Mouse (Mus musculus) midbrain, embryonic 16.5 days (tissue): ENCODE results near the gene Krtcap2. TPM values are rescaled to one million over a fixed set of nuclear protein-coding genes. Genes with fewer than 3 reads are reported as not detected.

Experiments
- ATAC-seq: fragments of 200-750 bp; cut with Nextera tagmentation; 2 replicates; pipeline ENCODE4 v1.8.0; 2017; ENCODE audit warnings: moderate TSS enrichment
- H3K27ac ChIP-seq: fragments of 300-500 bp; sonication (generic); 2 replicates; pipeline ENCODE4 v1.5.1; 2014; ENCODE audit warnings: mild to moderate bottlenecking, low read length, mixed read lengths
- H3K27me3 ChIP-seq: fragments of 300-500 bp; sonication (generic); 2 replicates; pipeline ENCODE4 v1.6.1; 2014; ENCODE audit warnings: low read depth, low read length, mixed read lengths; ENCODE audit not compliant: control insufficient read depth, insufficient read depth
- H3K36me3 ChIP-seq: fragments of 300-500 bp; sonication (generic); 2 replicates; pipeline ENCODE4 v1.6.1; 2014; ENCODE audit warnings: mild to moderate bottlenecking, low read length, moderate library complexity, mixed read lengths; ENCODE audit not compliant: control insufficient read depth, insufficient read depth
- H3K4me1 ChIP-seq: fragments of 300-500 bp; sonication (generic); 2 replicates; pipeline ENCODE4 v1.6.1; 2014; ENCODE audit warnings: mild to moderate bottlenecking, low read length, mixed read lengths; ENCODE audit not compliant: control insufficient read depth, insufficient read depth
- H3K4me2 ChIP-seq: fragments of 300-500 bp; sonication (generic); 2 replicates; pipeline ENCODE4 v1.6.1; 2014; ENCODE audit warnings: mild to moderate bottlenecking, low read length, mixed read lengths
- H3K4me3 ChIP-seq: fragments of 300-500 bp; sonication (generic); 2 replicates; pipeline ENCODE4 v1.5.1; 2014; ENCODE audit warnings: low read depth, mild to moderate bottlenecking, low read length, moderate library complexity, mixed read lengths
- H3K9ac ChIP-seq: fragments of 300-500 bp; sonication (generic); 2 replicates; pipeline ENCODE4 v1.6.1; 2014; ENCODE audit warnings: low read depth, low read length, mixed read lengths
- H3K9me3 ChIP-seq: fragments of 300-500 bp; sonication (generic); replicated peaks from 2 replicates; pipeline ENCODE4 v1.6.1; 2014; ENCODE audit warnings: mild to moderate bottlenecking, low read length, mixed read lengths; ENCODE audit not compliant: control insufficient read depth, poor library complexity, severe bottlenecking
- WGBS: fragments of 180-500 bp; shearing (Covaris S2); extraction: QIAGEN DNeasy Blood & Tissue Kit; methylation state at CpG from one replicate; pipeline ENCODE4 v1.1.7; 2014; 5-methylcytosine and 5-hydroxymethylcytosine counted together
- polyA plus RNA-seq: library from polyadenylated mRNA; unstranded; fragments of >200 nt; fragmentation: Nextera tagmentation; extraction: Ambion mirVana; gene quantifications from 2 replicates; pipeline ENCODE4 v1.2.1, GENCODE M21; 2015

The Krtcap2 gene
- polyA plus RNA-seq, 1 experiment from 2014 or later: 195 TPM

DNA sequence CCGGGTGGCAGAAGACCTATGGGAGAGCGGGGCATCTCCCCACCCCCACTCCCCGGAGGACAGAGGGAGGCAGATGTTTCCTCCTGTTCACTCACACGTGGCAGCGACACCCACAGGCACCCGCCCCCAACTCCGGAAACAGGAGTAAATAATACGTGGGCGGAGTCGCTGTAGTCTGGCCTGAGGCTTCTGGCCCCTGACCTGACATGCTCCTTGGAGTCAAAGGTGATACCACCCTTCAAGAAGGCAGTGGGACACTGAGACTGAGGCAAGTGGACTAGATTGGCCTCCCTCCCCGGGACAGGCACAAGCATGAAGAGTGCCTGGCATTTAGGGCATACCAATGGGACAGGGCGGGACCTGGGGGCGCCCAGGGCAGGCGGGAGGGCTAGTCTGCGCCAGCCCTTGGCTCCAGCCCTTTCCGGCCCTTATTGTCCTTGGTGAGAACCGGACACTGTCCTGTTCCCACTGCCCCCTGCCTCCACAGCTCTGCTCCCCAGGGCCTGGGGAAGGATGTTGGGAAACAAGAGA, 5.7 kb downstream of the Krtcap2 start:
- Histone ChIP-seq H3K27me3 (no peaks in the 10 kb centered on the region), H3K4me3 (no peak overlapping the region), H3K4me2 (peak overlapping the region; percentile 4; the same call in 1 of the 2 replicates), H3K4me1 (peaks cover 12% of the 10 kb centered on the region), H3K36me3 (peaks cover 2% of the 10 kb centered on the region; the same call in 1 of the 2 replicates), H3K9me3 (no peaks in the 10 kb centered on the region), H3K9ac (no peak overlapping the region), H3K27ac (no peak overlapping the region)
- WGBS: 6% methylated on average over 17 of the region's 17 CpGs
- ATAC-seq: no peak

DNA sequence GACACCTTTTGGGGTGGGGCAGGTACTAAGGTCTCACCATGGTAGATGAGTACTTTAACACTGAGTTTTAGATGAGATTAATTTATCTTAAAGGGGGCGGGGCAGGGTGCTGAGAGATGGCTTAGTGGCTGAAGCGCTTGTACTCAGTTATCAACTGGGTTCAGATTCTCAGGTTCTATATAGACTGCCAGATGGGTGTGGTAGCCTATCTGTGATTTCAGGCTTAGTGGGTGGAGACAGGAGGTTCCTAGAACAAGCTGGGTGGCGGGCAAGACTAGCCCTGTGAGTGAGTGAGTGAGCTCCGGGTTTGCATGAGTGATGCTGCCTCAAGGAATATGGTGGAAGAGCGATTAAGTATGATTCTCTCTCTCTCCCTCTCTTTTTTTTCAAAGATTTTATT, 9.2 kb downstream of the Krtcap2 start:
- Histone ChIP-seq H3K4me3 (no peak overlapping the region), H3K27me3 (no peaks in the 10 kb centered on the region), H3K4me1 (peaks cover 2% of the 10 kb centered on the region; the same call in 1 of the 2 replicates), H3K4me2 (no peak overlapping the region), H3K9ac (no peak overlapping the region), H3K36me3 (no peaks in the 10 kb centered on the region), H3K9me3 (no peaks in the 10 kb centered on the region), H3K27ac (no peak overlapping the region)
- no peak for ATAC-seq
- WGBS: 90% methylated on average over 5 of the region's 5 CpGs

DNA sequence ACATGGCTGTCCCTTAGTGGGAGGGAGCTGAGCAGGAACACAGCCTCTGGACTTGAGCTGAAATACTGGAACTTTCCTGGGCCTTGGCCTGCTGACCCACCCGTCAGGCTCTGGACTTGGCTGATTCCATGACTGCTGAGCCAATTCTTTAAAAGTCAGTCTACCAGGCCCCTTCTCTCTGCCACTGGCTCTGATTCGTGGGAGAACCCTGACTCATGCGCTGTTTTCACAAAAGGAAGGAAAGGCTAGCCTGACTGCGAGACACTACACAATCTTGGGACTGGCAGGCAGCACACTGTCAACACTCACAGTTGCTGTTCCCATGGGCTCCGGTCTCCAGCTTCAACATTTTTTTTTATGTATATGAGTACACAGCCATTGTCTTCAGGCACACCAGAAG, 10.4 kb downstream of the Krtcap2 start:
- 83% methylated on average over 5 of the region's 5 CpGs for WGBS
- Histone ChIP-seq H3K9me3 (no peaks in the 10 kb centered on the region), H3K27ac (no peak overlapping the region), H3K9ac (no peak overlapping the region), H3K4me2 (no peak overlapping the region), H3K36me3 (no peaks in the 10 kb centered on the region), H3K27me3 (no peaks in the 10 kb centered on the region), H3K4me1 (peaks cover 2% of the 10 kb centered on the region; the same call in 1 of the 2 replicates), H3K4me3 (no peak overlapping the region)
- no peak for ATAC-seq

DNA sequence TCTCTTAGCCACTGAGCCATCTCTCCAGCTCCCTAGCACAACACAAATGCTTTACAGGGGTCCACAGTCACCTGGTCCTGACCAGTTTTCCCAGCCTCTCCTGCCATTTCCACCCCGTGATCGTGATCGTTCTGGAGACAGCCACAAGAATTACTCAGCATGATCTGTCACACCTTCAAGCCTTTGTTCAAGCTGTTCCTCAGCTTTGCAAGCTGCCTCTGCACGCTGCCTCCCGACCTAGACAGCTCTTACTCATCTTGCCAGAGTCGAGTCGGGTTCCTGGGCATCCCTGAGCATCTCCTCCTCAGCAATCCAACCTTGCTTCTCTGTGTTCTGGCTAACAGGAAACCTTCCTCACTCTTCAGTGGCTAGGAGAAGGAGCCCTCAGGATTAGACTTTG, 13.3 kb downstream of the Krtcap2 start, which contains the start of gene Dpm3:
Gene Dpm3, plus strand, starts transcription at position 283 of the 400 bp plus-strand sequence.
- H3K4me1 ChIP-seq: no peaks in the 10 kb centered on the region
- no peaks in the 10 kb centered on the region for H3K36me3 ChIP-seq
- H3K9ac ChIP-seq: no peak within 1 kb of the TSS
- no peak for ATAC-seq
- no peak within 1 kb of the TSS for H3K4me3 ChIP-seq
- no peaks in the 10 kb centered on the region for H3K9me3 ChIP-seq
- no peak within 1 kb of the TSS for H3K4me2 ChIP-seq
- H3K27ac ChIP-seq: no peak within 1 kb of the TSS
- H3K27me3 ChIP-seq: no peaks in the 10 kb centered on the region
- WGBS: 49% methylated on average over 7 of the region's 7 CpGs

DNA sequence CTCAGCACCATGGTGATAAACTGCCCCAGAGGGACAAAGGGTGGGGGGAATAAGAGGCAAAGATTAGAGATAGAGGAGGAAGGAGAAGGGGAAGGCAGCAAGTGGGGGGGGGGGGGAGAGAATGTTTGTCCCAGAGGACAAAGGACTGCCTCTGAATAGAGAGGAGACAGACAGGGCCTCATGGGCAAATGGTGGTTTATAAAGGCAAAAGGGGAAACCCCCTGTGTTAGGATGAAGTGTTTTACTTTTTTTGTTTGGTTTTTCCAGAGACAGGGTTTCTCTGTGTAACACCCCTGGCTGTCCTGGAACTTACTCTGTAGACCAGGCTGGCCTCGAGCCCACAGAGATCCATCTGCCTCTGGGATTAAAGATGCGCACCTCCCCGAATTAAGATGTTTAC, 14.4 kb downstream of the Krtcap2 start:
- H3K36me3 ChIP-seq: no peaks in the 10 kb centered on the region
- H3K4me2 ChIP-seq: no peak overlapping the region
- H3K4me3 ChIP-seq: no peak overlapping the region
- no peaks in the 10 kb centered on the region for H3K27me3 ChIP-seq
- ATAC-seq: no peak
- H3K4me1 ChIP-seq: no peaks in the 10 kb centered on the region
- no peak overlapping the region for H3K9ac ChIP-seq
- 59% methylated on average over 3 of the region's 3 CpGs for WGBS
- H3K9me3 ChIP-seq: no peaks in the 10 kb centered on the region
- H3K27ac ChIP-seq: no peak overlapping the region

DNA sequence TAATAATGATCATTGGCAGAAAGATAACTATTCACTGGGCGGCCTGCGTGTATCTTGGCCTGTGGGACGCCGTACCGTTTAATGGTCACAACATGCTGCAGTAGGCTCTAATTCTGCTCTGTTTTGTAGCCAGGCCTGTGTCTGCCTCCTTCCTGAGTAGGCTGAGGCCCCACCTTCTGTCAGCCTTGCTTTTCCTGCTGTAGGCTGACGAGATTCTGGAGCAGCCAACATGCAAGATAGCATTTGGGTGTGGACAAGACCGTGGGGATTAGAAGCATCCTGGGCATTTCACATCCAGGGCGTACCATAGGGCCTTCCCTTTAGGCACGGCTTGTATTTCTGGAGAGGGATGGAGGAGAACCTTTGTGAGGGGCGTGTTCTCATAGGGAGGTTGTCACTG, 16.7 kb downstream of the Krtcap2 start:
- H3K27ac ChIP-seq: no peak overlapping the region
- H3K4me3 ChIP-seq: no peak overlapping the region

DNA sequence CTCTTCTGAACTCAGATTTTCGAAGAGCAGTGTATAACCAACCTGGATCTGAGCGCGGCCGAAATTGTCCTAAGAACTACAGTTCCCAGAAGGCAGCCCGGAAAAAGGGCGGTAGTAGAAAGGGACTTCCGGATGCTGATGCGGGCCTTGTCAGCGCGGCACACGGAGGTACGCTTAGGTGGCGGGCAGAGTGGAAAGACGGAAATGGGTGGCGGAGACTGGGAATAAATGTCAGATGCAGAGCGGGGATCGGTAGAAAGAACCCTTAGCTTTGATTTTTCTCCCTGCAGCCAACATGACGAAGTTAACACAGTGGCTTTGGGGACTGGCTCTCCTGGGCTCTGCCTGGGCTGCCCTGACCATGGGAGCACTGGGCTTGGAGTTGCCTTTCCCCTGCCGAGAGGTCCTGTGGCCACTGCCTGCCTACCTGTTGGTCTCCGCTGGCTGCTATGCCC, 20.7 kb downstream of the Krtcap2 start:
- peak overlapping the region; percentile 92 for H3K9ac ChIP-seq
- peak overlapping the region; percentile 86 for H3K27ac ChIP-seq
- ATAC-seq: peak; percentile 87
- H3K4me2 ChIP-seq: peak overlapping the region; percentile 97
- no peaks in the 10 kb centered on the region for H3K27me3 ChIP-seq
- H3K4me3 ChIP-seq: peak overlapping the region; percentile 83
- no peaks in the 10 kb centered on the region for H3K36me3 ChIP-seq
- H3K4me1 ChIP-seq: peaks cover 35% of the 10 kb centered on the region
- no peaks in the 10 kb centered on the region for H3K9me3 ChIP-seq
- WGBS: under 1% methylated on average over 20 of the region's 20 CpGs

More for the DNA sequence above, 16.7 kb downstream of the Krtcap2 start:
- ATAC-seq: no peak
- Histone ChIP-seq H3K27me3 (no peaks in the 10 kb centered on the region), H3K4me1 (peaks cover 11% of the 10 kb centered on the region), H3K9ac (no peak overlapping the region), H3K9me3 (no peaks in the 10 kb centered on the region), H3K36me3 (no peaks in the 10 kb centered on the region), H3K4me2 (no peak overlapping the region)
- whole genome bisulfite sequencing: 76% methylated on average over 10 of the region's 10 CpGs

DNA sequence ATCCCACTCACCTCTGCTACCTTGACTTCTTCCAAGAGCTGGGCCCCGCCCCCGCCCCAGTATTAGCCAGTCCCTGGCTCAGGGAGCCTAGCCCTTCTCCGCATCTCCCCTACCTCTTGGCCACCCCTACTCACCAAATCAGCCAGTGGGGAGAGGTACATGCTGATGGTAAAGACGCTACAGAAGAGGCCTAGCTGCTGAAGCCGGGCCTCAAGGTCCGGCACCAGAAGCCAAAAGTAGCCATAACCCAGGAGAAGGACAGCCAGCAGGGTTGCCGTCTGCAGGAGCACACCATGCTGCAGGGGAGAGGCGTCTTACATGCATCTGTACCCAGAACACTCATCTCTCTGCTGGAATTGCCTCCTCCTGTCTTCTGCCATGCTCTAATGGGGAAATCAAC, 23.1 kb downstream of the Krtcap2 start:
- Histone ChIP-seq H3K4me1 (peaks cover 35% of the 10 kb centered on the region), H3K9me3 (no peaks in the 10 kb centered on the region), H3K9ac (peak overlapping the region; percentile 11; the same call in 1 of the 2 replicates), H3K36me3 (no peaks in the 10 kb centered on the region), H3K4me3 (no peak overlapping the region), H3K27ac (no peak overlapping the region), H3K4me2 (peak overlapping the region; percentile 89; the same call in 1 of the 2 replicates), H3K27me3 (no peaks in the 10 kb centered on the region)
- no peak for ATAC-seq
- WGBS: 51% methylated on average over 8 of the region's 8 CpGs

DNA sequence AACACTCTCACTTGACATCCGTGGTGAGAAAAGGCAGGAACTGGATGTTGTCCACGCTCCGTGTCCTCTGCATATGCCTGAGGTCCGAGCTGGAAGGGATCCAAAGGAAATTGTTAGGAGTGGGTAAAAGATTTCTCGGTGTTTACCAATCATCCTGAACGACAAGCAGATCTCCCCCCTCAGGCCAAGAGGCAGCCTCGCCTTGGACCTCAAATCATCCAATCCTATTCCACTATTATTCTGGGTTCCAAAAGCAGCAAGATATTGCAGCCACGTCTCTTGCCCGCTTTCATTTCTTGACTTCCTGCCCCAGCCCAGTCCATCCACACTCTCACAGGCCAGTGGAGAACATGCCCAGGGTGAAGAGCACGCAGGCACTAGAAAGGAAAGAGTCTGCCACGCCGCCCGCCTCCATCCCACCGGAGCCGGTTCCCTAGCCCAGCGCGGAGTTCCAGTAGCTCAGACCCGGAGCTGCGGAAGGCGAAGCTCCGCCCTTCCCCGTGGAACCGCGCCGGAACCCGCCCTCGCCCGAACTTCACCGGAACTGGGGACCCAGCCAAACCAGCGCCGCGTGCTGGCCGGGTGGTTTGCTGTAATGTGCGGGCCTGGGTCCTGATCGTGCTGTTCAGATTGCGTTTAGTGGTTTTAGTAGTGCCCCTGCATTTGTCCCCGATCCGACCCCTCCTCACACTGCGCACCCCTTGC, 24.4 kb downstream of the Krtcap2 start, which contains the start of gene Slc50a1:
Gene Slc50a1, minus strand, starts transcription at position 520 of the 705 bp plus-strand sequence.
- Histone ChIP-seq H3K4me3 (peak within 1 kb of the TSS; percentile 58), H3K4me2 (peak within 1 kb of the TSS; percentile 89), H3K9me3 (no peaks in the 10 kb centered on the region), H3K27ac (peak within 1 kb of the TSS; percentile 81), H3K4me1 (peaks cover 35% of the 10 kb centered on the region), H3K9ac (peak within 1 kb of the TSS; percentile 83), H3K27me3 (no peaks in the 10 kb centered on the region), H3K36me3 (no peaks in the 10 kb centered on the region)
- ATAC-seq: peak; percentile 38
- WGBS: 3% methylated on average over 39 of the region's 39 CpGs
